Mouse (Mus musculus): Measurements from ENCODE around the gene Cfap77. TPM values are rescaled to one million over a fixed set of nuclear protein-coding genes. Genes with fewer than 3 reads are reported as not detected.
"Not testable (repeated sequence)": the region's sequence is repeated elsewhere in the genome, so short reads cannot be mapped to it uniquely, and the experiment has no call there.

Gene Cfap77
- polyA plus RNA-seq (2014; fragmentation: Nextera tagmentation; extraction: Ambion mirVana), result 0.55 and 0.75 TPM in 2 replicates

- DNase-seq (ENCODE audit: low spot score) (peak; percentile 77), ATAC-seq (replicated peaks; ENCODE audit: low FRiP score) (0 out of 2 replicates have a peak, but pooled peaks have one; percentile 30)
- no peak within 1 kb of the TSS for H3K27ac ChIP-seq (ENCODE audit: low read depth, low read length)
- under 1% methylated on average over 25 of the region's 25 CpGs for WGBS
- no peaks in the 10 kb centered on the region for H3K9me3 ChIP-seq (ENCODE audit: control insufficient read depth, low read length)
- peaks cover 18% of the 10 kb centered on the region for H3K27me3 ChIP-seq (ENCODE audit: control insufficient read depth, insufficient read depth, low read length)
- H3K36me3 ChIP-seq (ENCODE audit: control insufficient read depth, insufficient read depth, low read length), result no peaks in the 10 kb centered on the region
- peaks cover 7% of the 10 kb centered on the region for H3K4me1 ChIP-seq (replicated peaks; ENCODE audit: control insufficient read depth, insufficient read depth, low read length)
- H3K9ac ChIP-seq (ENCODE audit: low read length), result peak within 1 kb of the TSS; percentile 72
- peak within 1 kb of the TSS; percentile 39 for H3K4me3 ChIP-seq (ENCODE audit: low read depth, low read length)
- H3K4me2 ChIP-seq (ENCODE audit: low read depth, low read length, severe bottlenecking), result peak within 1 kb of the TSS; percentile 83
Measured at GRCm38 (mm10) chr2:29054991-29055390, at the start of gene Cfap77. TSS of gene Cfap77 (minus strand) at chr2:29055066.

- not testable (repeated sequence) for H3K4me3 ChIP-seq (ENCODE audit: low read depth, low read length); H3K27me3 ChIP-seq (ENCODE audit: control insufficient read depth, insufficient read depth, low read length); DNase-seq (ENCODE audit: low spot score); H3K9me3 ChIP-seq (ENCODE audit: control insufficient read depth, low read length); H3K36me3 ChIP-seq (ENCODE audit: control insufficient read depth, insufficient read depth, low read length); H3K9ac ChIP-seq (ENCODE audit: low read length); H3K4me2 ChIP-seq (ENCODE audit: low read depth, low read length, severe bottlenecking); H3K4me1 ChIP-seq (replicated peaks; ENCODE audit: control insufficient read depth, insufficient read depth, low read length); ATAC-seq (replicated peaks; ENCODE audit: low FRiP score); H3K27ac ChIP-seq (ENCODE audit: low read depth, low read length)
- WGBS, result 88% methylated on average over 9 of the region's 10 CpGs
Measured at GRCm38 (mm10) chr2:29102416-29103377, 47.8 kb upstream of the Cfap77 start.

GRCm38 (mm10) chr2:29100822-29101534 is 46.1 kb upstream of the Cfap77 start:
- ATAC-seq (replicated peaks; ENCODE audit: low FRiP score) (no peak), DNase-seq (ENCODE audit: low spot score) (no peak)

GRCm38 (mm10) chr2:29099646-29100045 is 44.8 kb upstream of the Cfap77 start:
- 91% methylated on average over 14 of the region's 14 CpGs for WGBS
- no peak overlapping the region for H3K4me2 ChIP-seq (ENCODE audit: low read depth, low read length, severe bottlenecking)
- no peak overlapping the region for H3K4me3 ChIP-seq (ENCODE audit: low read depth, low read length)
- no peak overlapping the region for H3K27ac ChIP-seq (ENCODE audit: low read depth, low read length)
- no peak overlapping the region for H3K9ac ChIP-seq (ENCODE audit: low read length)
- no peaks in the 10 kb centered on the region for H3K36me3 ChIP-seq (ENCODE audit: control insufficient read depth, insufficient read depth, low read length)
- H3K4me1 ChIP-seq (replicated peaks; ENCODE audit: control insufficient read depth, insufficient read depth, low read length), result no peaks in the 10 kb centered on the region
- DNase-seq (ENCODE audit: low spot score), result no peak
- H3K27me3 ChIP-seq (ENCODE audit: control insufficient read depth, insufficient read depth, low read length), result no peaks in the 10 kb centered on the region
- no peak for ATAC-seq (replicated peaks; ENCODE audit: low FRiP score)
- H3K9me3 ChIP-seq (ENCODE audit: control insufficient read depth, low read length), result no peaks in the 10 kb centered on the region

More at GRCm38 (mm10) chr2:29100822-29101534, 46.1 kb upstream of the Cfap77 start:
- Histone ChIP-seq H3K4me3 (ENCODE audit: low read depth, low read length) (no peak overlapping the region), H3K27me3 (ENCODE audit: control insufficient read depth, insufficient read depth, low read length) (no peaks in the 10 kb centered on the region), H3K36me3 (ENCODE audit: control insufficient read depth, insufficient read depth, low read length) (no peaks in the 10 kb centered on the region), H3K9me3 (ENCODE audit: control insufficient read depth, low read length) (no peaks in the 10 kb centered on the region), H3K4me2 (ENCODE audit: low read depth, low read length, severe bottlenecking) (no peak overlapping the region), H3K27ac (ENCODE audit: low read depth, low read length) (no peak overlapping the region), H3K9ac (ENCODE audit: low read length) (no peak overlapping the region), H3K4me1 (replicated peaks; ENCODE audit: control insufficient read depth, insufficient read depth, low read length) (no peaks in the 10 kb centered on the region)
- WGBS, result 76% methylated on average over 7 of the region's 7 CpGs

GRCm38 (mm10) chr2:29098786-29099185 is 43.9 kb upstream of the Cfap77 start:
- Histone ChIP-seq H3K9me3 (ENCODE audit: control insufficient read depth, low read length) (no peaks in the 10 kb centered on the region), H3K27me3 (ENCODE audit: control insufficient read depth, insufficient read depth, low read length) (no peaks in the 10 kb centered on the region), H3K4me3 (ENCODE audit: low read depth, low read length) (no peak overlapping the region), H3K4me2 (ENCODE audit: low read depth, low read length, severe bottlenecking) (no peak overlapping the region), H3K36me3 (ENCODE audit: control insufficient read depth, insufficient read depth, low read length) (no peaks in the 10 kb centered on the region), H3K4me1 (replicated peaks; ENCODE audit: control insufficient read depth, insufficient read depth, low read length) (no peaks in the 10 kb centered on the region), H3K9ac (ENCODE audit: low read length) (no peak overlapping the region), H3K27ac (ENCODE audit: low read depth, low read length) (no peak overlapping the region)
- DNase-seq (ENCODE audit: low spot score) (no peak), ATAC-seq (replicated peaks; ENCODE audit: low FRiP score) (no peak)
- 84% methylated on average over 8 of the region's 8 CpGs for whole genome bisulfite sequencing

- H3K9me3 ChIP-seq (ENCODE audit: control insufficient read depth, low read length); H3K27ac ChIP-seq (ENCODE audit: low read depth, low read length); ATAC-seq (replicated peaks; ENCODE audit: low FRiP score); H3K4me1 ChIP-seq (replicated peaks; ENCODE audit: control insufficient read depth, insufficient read depth, low read length); DNase-seq (ENCODE audit: low spot score); H3K9ac ChIP-seq (ENCODE audit: low read length); H3K4me2 ChIP-seq (ENCODE audit: low read depth, low read length, severe bottlenecking); H3K36me3 ChIP-seq (ENCODE audit: control insufficient read depth, insufficient read depth, low read length); H3K27me3 ChIP-seq (ENCODE audit: control insufficient read depth, insufficient read depth, low read length); H3K4me3 ChIP-seq (ENCODE audit: low read depth, low read length): not testable (repeated sequence)
- 95% methylated on average over 5 of the region's 5 CpGs for whole genome bisulfite sequencing
Measured at GRCm38 (mm10) chr2:29097955-29098354, 43.1 kb upstream of the Cfap77 start.

- Histone ChIP-seq H3K4me1 (replicated peaks; ENCODE audit: control insufficient read depth, insufficient read depth, low read length) (no peaks in the 10 kb centered on the region), H3K4me2 (ENCODE audit: low read depth, low read length, severe bottlenecking) (no peak overlapping the region), H3K27ac (ENCODE audit: low read depth, low read length) (no peak overlapping the region), H3K9me3 (ENCODE audit: control insufficient read depth, low read length) (no peaks in the 10 kb centered on the region), H3K9ac (ENCODE audit: low read length) (no peak overlapping the region), H3K4me3 (ENCODE audit: low read depth, low read length) (no peak overlapping the region), H3K27me3 (ENCODE audit: control insufficient read depth, insufficient read depth, low read length) (no peaks in the 10 kb centered on the region), H3K36me3 (ENCODE audit: control insufficient read depth, insufficient read depth, low read length) (no peaks in the 10 kb centered on the region)
- DNase-seq (ENCODE audit: low spot score) (no peak), ATAC-seq (replicated peaks; ENCODE audit: low FRiP score) (no peak)
- 77% methylated on average over 3 of the region's 3 CpGs for WGBS
Measured at GRCm38 (mm10) chr2:29097465-29097864, 42.6 kb upstream of the Cfap77 start.

- Histone ChIP-seq H3K36me3 (ENCODE audit: control insufficient read depth, insufficient read depth, low read length) (no peaks in the 10 kb centered on the region), H3K27ac (ENCODE audit: low read depth, low read length) (no peak overlapping the region), H3K9me3 (ENCODE audit: control insufficient read depth, low read length) (no peaks in the 10 kb centered on the region), H3K4me1 (replicated peaks; ENCODE audit: control insufficient read depth, insufficient read depth, low read length) (no peaks in the 10 kb centered on the region), H3K4me2 (ENCODE audit: low read depth, low read length, severe bottlenecking) (no peak overlapping the region), H3K4me3 (ENCODE audit: low read depth, low read length) (no peak overlapping the region), H3K27me3 (ENCODE audit: control insufficient read depth, insufficient read depth, low read length) (no peaks in the 10 kb centered on the region), H3K9ac (ENCODE audit: low read length) (no peak overlapping the region)
- ATAC-seq (replicated peaks; ENCODE audit: low FRiP score) (no peak), DNase-seq (ENCODE audit: low spot score) (no peak)
- 65% methylated on average over 4 of the region's 4 CpGs for WGBS
Measured at GRCm38 (mm10) chr2:29096751-29097150, 41.9 kb upstream of the Cfap77 start.

Measured in forebrain, embryonic 11.5 days (tissue).